Mouse (Mus musculus) C2C12 (cell line): ENCODE results near the gene Traf6. TPM values are rescaled to one million over a fixed set of nuclear protein-coding genes. Genes with fewer than 3 reads are reported as not detected.

Experiments
- H3K27me3 ChIP-seq: one replicate; pipeline ENCODE4 v1.6.1; 2011; ENCODE audit not compliant: control insufficient read depth, insufficient read depth, insufficient read length
- H3K36me3 ChIP-seq: one replicate; pipeline ENCODE4 v1.6.1; 2011; ENCODE audit not compliant: control insufficient read depth, insufficient read depth
- H3K4me3 ChIP-seq: one replicate; pipeline ENCODE4 v1.5.1; 2011; ENCODE audit warnings: mild to moderate bottlenecking, control low read depth; ENCODE audit not compliant: poor library complexity, insufficient read depth, severe bottlenecking
- H3K79me2 ChIP-seq: one replicate; pipeline ENCODE4 v1.6.1; 2011; ENCODE audit not compliant: control insufficient read depth, insufficient read depth
- H3K79me3 ChIP-seq: one replicate; pipeline ENCODE4 v1.6.1; 2011; ENCODE audit warnings: low read depth, control low read depth
- H3ac ChIP-seq: one replicate; pipeline ENCODE3; 2011; ENCODE audit warnings: low read depth; ENCODE audit not compliant: control insufficient read depth, insufficient read length
- CEBPB ChIP-seq: IDR thresholded peaks from one replicate; pipeline ENCODE4 v1.6.1; 2011; ENCODE audit warnings: low read depth, mild to moderate bottlenecking, control low read depth, moderate library complexity
- CTCF ChIP-seq: IDR thresholded peaks from one replicate; pipeline ENCODE4 v1.5.1; 2011; ENCODE audit not compliant: control insufficient read depth, insufficient read depth, insufficient read length
- FOSL1 ChIP-seq: IDR thresholded peaks from one replicate; pipeline ENCODE4 v1.8.0; 2011; ENCODE audit warnings: mild to moderate bottlenecking, low read length; ENCODE audit not compliant: poor library complexity, insufficient read depth, severe bottlenecking
- MAX ChIP-seq: IDR thresholded peaks from one replicate; pipeline ENCODE4 v1.6.1; 2011; ENCODE audit warnings: mild to moderate bottlenecking, control low read depth
- MYOD1 ChIP-seq: IDR thresholded peaks from one replicate; pipeline ENCODE4 v1.6.1; 2011; ENCODE audit warnings: low read depth; ENCODE audit not compliant: control insufficient read depth, insufficient read length
- MYOG ChIP-seq: IDR thresholded peaks from one replicate; pipeline ENCODE4 v1.6.1; 2011; ENCODE audit not compliant: control insufficient read depth, insufficient read length; ENCODE audit errors: extremely low read depth
- USF1 ChIP-seq: IDR thresholded peaks from one replicate; pipeline ENCODE4 v1.6.1; 2011; ENCODE audit warnings: low read depth, mild to moderate bottlenecking, control low read depth, moderate library complexity
- long read RNA-seq, 2 experiments: library from polyadenylated mRNA; unstranded; transcript quantifications; one replicate each; pipeline ENCODE4 v2.0.0; 2019 to 2020
- polyA plus RNA-seq: library from polyadenylated mRNA; unstranded; fragments of >200 nt; fragmentation: generic; extraction: Trizol; gene quantifications from one replicate; pipeline ENCODE4 v1.2.1, GENCODE M21; 2012; ENCODE audit warnings: missing spikeins

Gene Traf6
- 3.8 TPM for polyA plus RNA-seq
- long read RNA-seq, experiment 1, partial matches to known transcripts = 0 of 3 reads
- long read RNA-seq, experiment 1, other reads (novel, unspliced or antisense) = 3 of 3 reads
- long read RNA-seq, experiment 2, full-length matches to known transcripts = 22 of 63 reads
- long read RNA-seq, experiment 2, partial matches to known transcripts = 3 of 63 reads
- long read RNA-seq, experiment 2, other reads (novel, unspliced or antisense) = 38 of 63 reads

DNA sequence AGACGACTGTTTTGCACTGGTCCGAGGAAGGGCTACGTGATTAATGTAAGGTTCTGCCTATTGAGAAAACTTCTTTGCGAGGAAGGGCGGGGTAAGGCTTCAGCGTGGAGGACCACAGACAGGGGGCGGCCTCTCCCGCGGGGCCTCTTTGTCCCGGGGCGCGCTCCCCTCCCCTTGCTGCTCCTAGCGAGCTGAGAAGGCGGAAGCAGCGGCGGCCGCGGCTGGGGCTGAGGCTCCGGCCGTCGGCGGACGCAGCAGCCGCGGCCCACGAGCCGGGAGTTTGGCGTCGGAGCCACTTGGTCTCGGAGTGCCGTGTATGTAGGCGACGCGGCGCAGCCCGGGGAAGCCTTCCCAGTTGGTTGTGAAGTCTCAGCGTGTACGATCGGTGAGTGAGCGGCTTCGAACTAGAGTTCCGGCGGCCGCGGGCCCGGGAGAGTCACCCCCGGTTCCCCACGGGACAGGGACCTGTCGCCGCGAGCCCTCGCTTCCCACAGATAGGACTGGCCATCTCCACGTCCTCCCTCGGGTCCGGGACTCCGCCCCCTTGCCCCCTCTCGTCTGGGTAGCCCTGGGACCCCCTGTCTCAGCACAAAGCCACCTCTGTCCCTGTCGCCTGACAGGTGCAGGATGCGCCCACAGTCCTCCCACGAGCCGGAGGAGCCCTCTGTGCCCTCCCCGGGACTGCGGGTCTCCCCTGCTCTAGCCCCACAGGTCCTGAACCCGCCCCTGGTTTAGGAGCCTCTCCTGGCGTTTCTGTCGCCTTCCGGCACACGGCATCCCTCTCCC is at the start of gene Traf6:
TSS of gene Traf6 (plus strand) at position 194 of the 786 bp plus-strand sequence.
- Histone ChIP-seq H3K4me3 (peak within 1 kb of the TSS; percentile 95), H3K27me3 (peaks cover 19% of the 10 kb centered on the region), H3K79me3 (peaks cover 28% of the 10 kb centered on the region), H3K79me2 (peaks cover 52% of the 10 kb centered on the region), H3K36me3 (peaks cover 4% of the 10 kb centered on the region), H3ac (peak within 1 kb of the TSS; percentile 93)
- no peak for TF ChIP-seq MAX
- peak; percentile 90 for TF ChIP-seq CTCF

DNA sequence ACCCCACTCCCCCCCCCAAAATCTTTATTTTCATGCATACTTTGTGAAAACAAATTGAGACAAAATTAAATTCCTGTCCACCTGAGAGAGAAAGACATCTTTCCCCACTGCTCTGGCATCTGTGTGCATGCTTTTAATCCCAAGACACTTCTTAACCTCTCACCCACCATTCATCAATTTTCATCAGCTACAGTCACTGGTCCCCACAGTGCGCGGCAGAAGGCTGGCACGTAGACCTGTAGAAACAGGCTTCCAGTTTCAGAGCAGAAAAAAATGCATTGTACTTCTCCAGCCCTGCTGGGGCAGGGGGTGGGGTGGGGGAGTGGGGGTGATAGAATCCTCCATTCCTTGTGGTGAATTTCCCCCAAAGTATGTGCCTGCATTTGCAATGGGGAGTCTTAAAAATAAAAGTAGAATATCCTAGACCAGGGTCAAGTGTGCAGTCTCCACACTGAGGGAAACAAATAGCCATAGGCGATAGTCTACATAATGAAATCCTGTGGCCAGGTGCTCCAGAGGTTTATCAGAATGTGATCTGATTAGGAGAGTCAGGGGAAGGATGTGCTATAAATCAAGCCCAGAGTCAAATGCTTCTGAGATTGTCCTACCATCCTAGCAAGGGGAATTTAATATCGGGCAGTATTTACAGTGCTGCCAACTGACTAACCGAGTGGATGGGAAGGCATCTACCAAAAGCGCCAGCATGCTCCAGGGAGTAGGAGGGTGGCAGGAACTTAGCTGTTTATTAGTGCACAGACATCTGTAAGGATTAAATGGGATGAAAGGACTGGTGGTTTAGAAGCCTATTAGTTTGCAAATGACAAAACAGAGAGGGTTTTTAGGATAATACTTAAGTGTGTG is 39.0 kb upstream of the Traf6 start:
- Histone ChIP-seq H3K36me3 (no peaks in the 10 kb centered on the region), H3K4me3 (no peak overlapping the region), H3K79me2 (no peaks in the 10 kb centered on the region), H3ac (no peak overlapping the region), H3K79me3 (no peaks in the 10 kb centered on the region), H3K27me3 (peaks cover 36% of the 10 kb centered on the region)
- TF ChIP-seq FOSL1 (no peak), CTCF (no peak), MAX (no peak), USF1 (no peak), MYOD1 (no peak), CEBPB (no peak), MYOG (no peak)

DNA sequence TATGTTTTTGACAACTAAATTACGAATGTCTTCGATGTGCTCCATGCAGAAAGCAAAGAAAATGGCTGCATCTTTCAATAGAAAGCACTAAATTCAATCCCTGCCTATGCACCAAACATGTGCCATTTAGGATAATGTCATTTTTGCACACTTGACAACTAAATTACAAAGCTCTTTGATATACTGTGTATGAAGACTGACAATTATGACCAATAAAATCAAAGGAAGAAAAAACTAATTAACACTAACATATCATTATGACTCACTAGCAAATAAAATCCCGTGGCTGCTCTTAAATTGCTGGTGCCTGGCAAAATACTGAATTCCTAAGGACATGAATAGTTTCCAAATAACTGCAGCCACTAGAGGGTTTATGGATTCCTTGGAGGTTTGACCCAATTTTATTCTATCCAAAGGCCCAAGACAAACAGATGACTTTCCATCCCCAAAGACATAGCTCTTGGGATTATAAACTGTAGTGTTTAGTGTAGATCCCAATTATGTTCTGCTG is 38.3 kb upstream of the Traf6 start:
- Histone ChIP-seq H3K4me3 (no peak overlapping the region), H3ac (no peak overlapping the region), H3K79me2 (no peaks in the 10 kb centered on the region), H3K36me3 (no peaks in the 10 kb centered on the region), H3K79me3 (no peaks in the 10 kb centered on the region), H3K27me3 (peaks cover 36% of the 10 kb centered on the region)
- TF ChIP-seq CTCF (no peak), MYOD1 (no peak)

DNA sequence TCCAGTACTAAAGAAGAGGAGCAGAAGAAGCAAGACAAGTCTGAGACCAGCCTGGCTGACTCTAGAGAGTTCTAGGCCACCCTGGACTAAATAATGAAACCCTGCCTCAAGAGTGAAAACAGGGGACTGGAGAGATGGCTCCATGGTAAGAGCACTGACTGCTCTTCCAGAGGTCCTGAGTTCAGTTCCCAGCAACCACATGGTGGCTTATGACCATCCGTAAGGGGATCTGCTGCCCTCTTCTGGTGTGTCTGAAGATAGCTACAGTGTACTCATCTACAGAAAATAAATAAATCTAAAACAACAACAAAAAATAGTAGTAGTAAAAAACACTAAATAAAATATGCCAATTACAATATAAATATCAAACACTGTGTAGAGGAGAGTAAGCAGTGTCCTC is 32.4 kb upstream of the Traf6 start:
- Histone ChIP-seq H3K79me2 (no peaks in the 10 kb centered on the region), H3K36me3 (no peaks in the 10 kb centered on the region), H3K79me3 (no peaks in the 10 kb centered on the region), H3K27me3 (peaks cover 32% of the 10 kb centered on the region), H3ac (no peak overlapping the region), H3K4me3 (no peak overlapping the region)
- TF ChIP-seq CTCF = no peak
- no peak for TF ChIP-seq USF1
- TF ChIP-seq MYOG = no peak
- no peak for TF ChIP-seq MYOD1
- no peak for TF ChIP-seq MAX
- no peak for TF ChIP-seq FOSL1
- no peak for TF ChIP-seq CEBPB

DNA sequence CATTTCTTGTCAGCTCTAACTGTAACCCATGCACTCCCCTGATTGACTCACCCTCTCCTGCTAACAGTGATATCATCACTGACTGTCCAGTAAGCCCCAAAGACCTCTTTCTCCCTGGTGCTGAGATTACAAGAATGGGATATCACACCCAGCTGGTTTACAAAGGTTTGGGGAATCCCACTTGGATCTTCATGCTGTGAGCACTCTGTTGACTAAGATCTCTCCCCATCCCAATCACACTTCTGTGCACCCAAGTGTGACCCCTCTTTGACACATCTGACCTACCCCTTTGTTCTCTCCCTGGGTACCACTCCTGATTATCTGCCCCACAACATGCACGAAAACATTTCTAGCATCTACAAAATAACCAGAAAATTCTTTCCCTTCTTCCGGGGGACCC is 29.9 kb upstream of the Traf6 start:
- Histone ChIP-seq H3K79me2 (no peaks in the 10 kb centered on the region), H3ac (no peak overlapping the region), H3K27me3 (peaks cover 16% of the 10 kb centered on the region), H3K4me3 (no peak overlapping the region), H3K36me3 (no peaks in the 10 kb centered on the region), H3K79me3 (no peaks in the 10 kb centered on the region)
- TF ChIP-seq MYOD1 (no peak), MYOG (no peak), USF1 (no peak), MAX (no peak), FOSL1 (no peak), CTCF (no peak), CEBPB (no peak)
